Mouse (Mus musculus): ENCODE measurements around the gene Mas1. TPM values are rescaled to one million over a fixed set of nuclear protein-coding genes. Genes with fewer than 3 reads are reported as not detected.
"Not testable (repeated sequence)": the region's sequence is repeated elsewhere in the genome, so short reads cannot be mapped to it uniquely, and the experiment has no call there.

Gene Mas1
- polyA plus RNA-seq, 1 experiment from 2014 or later, result 0.28 TPM

DNA sequence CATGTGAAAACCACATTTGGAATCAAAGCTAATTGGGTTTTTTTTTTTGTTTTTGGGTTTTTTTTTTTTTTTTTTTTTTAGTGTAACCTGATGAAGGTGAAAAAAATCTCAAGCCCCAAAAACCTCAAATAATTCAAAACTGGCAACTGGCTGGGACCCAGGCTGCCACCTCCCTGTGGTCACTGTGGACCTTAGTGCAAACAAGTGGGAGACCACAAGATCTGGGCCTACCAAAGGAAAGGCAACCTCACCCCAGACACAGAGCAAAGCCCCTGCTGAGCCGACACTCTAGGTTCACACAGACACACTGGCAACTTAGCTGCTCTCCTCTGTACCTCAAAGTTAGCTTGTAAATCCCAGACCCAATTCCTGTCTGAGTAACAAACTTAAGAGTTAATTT, 36.4 kb upstream of the Mas1 start:
- no peak overlapping the region for H3K9ac ChIP-seq (replicated peaks; ENCODE audit: low read depth, low read length)
- no peak overlapping the region for H3K4me2 ChIP-seq (ENCODE audit: low read depth, low read length)
- H3K27me3 ChIP-seq (ENCODE audit: control insufficient read depth, insufficient read depth, low read length), result no peaks in the 10 kb centered on the region
- WGBS, result 77% methylated on average over 1 of the region's 1 CpGs
- H3K4me1 ChIP-seq (ENCODE audit: control insufficient read depth, insufficient read depth, low read length), result no peaks in the 10 kb centered on the region
- 0 out of 2 replicates have a peak, but pooled peaks cover 6% of the 10 kb centered on the region for H3K36me3 ChIP-seq (ENCODE audit: control insufficient read depth, insufficient read depth, low read length)
- ATAC-seq (ENCODE audit: low read depth), result no peak
- no peak overlapping the region for H3K4me3 ChIP-seq (ENCODE audit: low read depth, low read length)
- H3K9me3 ChIP-seq (ENCODE audit: control insufficient read depth, low read length), result no peaks in the 10 kb centered on the region
- H3K27ac ChIP-seq (ENCODE audit: low read depth, low read length), result no peak overlapping the region

DNA sequence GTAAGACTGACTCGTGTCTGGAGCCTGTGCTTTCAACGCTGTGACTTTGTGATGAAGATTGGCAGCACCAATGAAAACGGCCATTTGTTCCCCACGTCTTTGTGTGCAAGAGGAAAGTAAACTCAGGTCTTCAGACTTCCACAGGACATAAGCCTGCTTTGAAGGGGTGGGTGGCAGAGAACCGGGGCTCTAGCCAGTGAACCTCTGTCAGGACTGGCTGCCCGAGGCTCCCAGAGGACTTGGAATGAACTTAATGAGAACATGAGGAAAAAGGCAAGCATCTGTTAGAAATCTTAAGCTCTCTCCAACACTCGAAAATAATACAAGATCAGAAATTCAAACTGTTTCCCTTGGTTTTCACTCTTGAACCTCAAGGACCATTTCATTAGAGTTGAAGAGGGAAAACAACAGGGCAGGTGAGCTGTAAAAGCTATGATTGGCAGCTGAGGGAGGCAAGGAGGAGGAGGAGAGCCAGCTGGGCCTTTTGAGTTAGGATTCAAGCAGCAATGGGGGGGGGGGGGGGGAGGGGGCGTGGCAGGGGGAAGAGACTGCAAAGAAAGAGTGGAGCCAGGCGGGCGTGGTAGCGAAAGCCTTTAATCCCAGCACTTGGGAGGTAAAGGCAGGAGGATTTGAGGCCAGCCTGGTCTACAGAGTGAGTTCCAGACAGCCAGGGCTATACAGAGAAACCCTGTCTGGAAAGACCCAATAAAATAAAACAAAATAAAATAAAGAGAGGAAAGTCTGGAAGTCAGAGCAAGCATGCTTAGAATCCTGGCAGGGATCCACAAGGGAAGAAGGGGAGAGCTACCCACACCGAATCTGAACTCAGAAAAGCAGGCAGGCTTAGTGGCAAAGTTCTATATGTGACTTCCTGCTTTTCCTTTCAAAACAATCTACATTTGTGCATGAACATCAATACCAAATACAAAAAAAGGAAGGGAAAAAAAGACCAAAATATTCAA, 35.7 kb upstream of the Mas1 start:
- no peaks in the 10 kb centered on the region for H3K27me3 ChIP-seq (ENCODE audit: control insufficient read depth, insufficient read depth, low read length)
- H3K36me3 ChIP-seq (ENCODE audit: control insufficient read depth, insufficient read depth, low read length), result 0 out of 2 replicates have a peak, but pooled peaks cover 6% of the 10 kb centered on the region
- H3K27ac ChIP-seq (ENCODE audit: low read depth, low read length), result no peak overlapping the region
- no peaks in the 10 kb centered on the region for H3K9me3 ChIP-seq (ENCODE audit: control insufficient read depth, low read length)
- WGBS, result 40% methylated on average over 11 of the region's 12 CpGs
- ATAC-seq (ENCODE audit: low read depth), result no peak
- no peak overlapping the region for H3K9ac ChIP-seq (replicated peaks; ENCODE audit: low read depth, low read length)
- H3K4me1 ChIP-seq (ENCODE audit: control insufficient read depth, insufficient read depth, low read length), result no peaks in the 10 kb centered on the region
- H3K4me2 ChIP-seq (ENCODE audit: low read depth, low read length), result no peak overlapping the region
- no peak overlapping the region for H3K4me3 ChIP-seq (ENCODE audit: low read depth, low read length)

DNA sequence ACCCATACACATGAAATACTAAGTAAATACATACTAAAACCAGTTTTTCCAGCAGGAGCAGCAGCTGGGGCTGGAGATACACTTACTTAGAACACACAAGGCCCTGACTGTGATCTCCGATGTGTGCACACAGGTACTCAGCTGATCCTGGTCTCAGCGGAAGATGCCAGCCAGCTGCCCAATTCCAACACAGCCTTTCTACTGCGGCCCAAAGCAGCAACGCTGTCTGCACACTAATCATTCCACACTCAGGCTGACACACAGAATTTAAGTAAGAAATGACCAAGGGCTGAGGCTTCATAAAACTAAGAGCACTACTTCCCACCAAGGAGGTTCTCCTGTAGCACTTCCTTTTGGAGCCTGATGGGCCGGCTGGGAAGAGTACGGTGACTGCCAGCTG, 34.3 kb upstream of the Mas1 start:
- Histone ChIP-seq H3K9ac (replicated peaks; ENCODE audit: low read depth, low read length) (no peak overlapping the region), H3K4me1 (ENCODE audit: control insufficient read depth, insufficient read depth, low read length) (no peaks in the 10 kb centered on the region), H3K27me3 (ENCODE audit: control insufficient read depth, insufficient read depth, low read length) (no peaks in the 10 kb centered on the region), H3K9me3 (ENCODE audit: control insufficient read depth, low read length) (no peaks in the 10 kb centered on the region), H3K4me3 (ENCODE audit: low read depth, low read length) (no peak overlapping the region), H3K36me3 (ENCODE audit: control insufficient read depth, insufficient read depth, low read length) (0 out of 2 replicates have a peak, but pooled peaks cover 6% of the 10 kb centered on the region), H3K27ac (ENCODE audit: low read depth, low read length) (no peak overlapping the region), H3K4me2 (ENCODE audit: low read depth, low read length) (no peak overlapping the region)
- no peak for ATAC-seq (ENCODE audit: low read depth)
- 96% methylated on average over 6 of the region's 6 CpGs for WGBS

DNA sequence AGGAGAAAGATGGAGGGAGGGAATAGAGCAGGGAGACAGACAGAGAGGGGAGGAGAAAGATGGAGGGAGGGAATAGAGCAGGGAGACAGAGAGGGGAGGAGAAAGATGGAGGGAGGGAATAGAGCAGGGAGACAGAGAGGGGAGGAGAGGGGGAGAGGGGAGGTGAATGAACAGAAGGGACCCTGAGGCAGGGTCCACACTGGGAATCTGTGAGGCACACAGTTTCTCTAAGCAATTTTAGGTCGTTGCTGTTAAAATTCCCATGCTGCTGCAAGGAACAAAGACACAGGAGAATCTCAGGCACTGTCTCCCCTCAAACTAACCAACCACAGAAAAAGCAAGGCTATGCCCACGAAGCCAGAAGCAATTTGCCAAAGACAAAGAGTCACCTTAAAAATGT, 30.7 kb upstream of the Mas1 start:
- not testable (repeated sequence) for H3K4me3 ChIP-seq (ENCODE audit: low read depth, low read length); H3K9ac ChIP-seq (replicated peaks; ENCODE audit: low read depth, low read length); H3K36me3 ChIP-seq (ENCODE audit: control insufficient read depth, insufficient read depth, low read length); H3K27ac ChIP-seq (ENCODE audit: low read depth, low read length); H3K9me3 ChIP-seq (ENCODE audit: control insufficient read depth, low read length); ATAC-seq (ENCODE audit: low read depth); H3K4me2 ChIP-seq (ENCODE audit: low read depth, low read length); H3K4me1 ChIP-seq (ENCODE audit: control insufficient read depth, insufficient read depth, low read length); H3K27me3 ChIP-seq (ENCODE audit: control insufficient read depth, insufficient read depth, low read length)
- WGBS, result 43% methylated on average over 2 of the region's 2 CpGs

DNA sequence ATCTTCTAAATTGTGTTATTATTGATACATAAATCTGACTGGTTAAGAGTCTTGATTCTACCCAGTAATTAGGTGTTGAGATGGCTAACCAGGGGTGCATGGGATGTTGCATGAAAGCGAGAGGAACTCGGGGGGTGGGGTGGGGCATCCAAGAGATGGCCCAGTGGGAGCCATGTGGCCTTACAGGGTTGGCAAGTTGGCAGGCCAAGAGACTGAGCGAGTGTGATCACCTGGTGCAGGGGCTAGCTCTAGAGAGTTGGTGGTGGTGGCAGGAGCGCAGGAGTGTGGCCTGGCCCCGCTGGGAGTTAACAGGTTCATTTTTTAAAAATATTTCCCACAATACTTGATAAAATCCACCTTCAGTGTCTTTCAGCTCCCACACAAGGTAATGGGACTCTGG, 29.7 kb upstream of the Mas1 start:
- 92% methylated on average over 5 of the region's 5 CpGs for WGBS
- Histone ChIP-seq H3K4me2 (ENCODE audit: low read depth, low read length) (no peak overlapping the region), H3K9me3 (ENCODE audit: control insufficient read depth, low read length) (no peaks in the 10 kb centered on the region), H3K36me3 (ENCODE audit: control insufficient read depth, insufficient read depth, low read length) (no peaks in the 10 kb centered on the region), H3K27ac (ENCODE audit: low read depth, low read length) (no peak overlapping the region), H3K4me3 (ENCODE audit: low read depth, low read length) (no peak overlapping the region), H3K4me1 (ENCODE audit: control insufficient read depth, insufficient read depth, low read length) (no peaks in the 10 kb centered on the region), H3K27me3 (ENCODE audit: control insufficient read depth, insufficient read depth, low read length) (no peaks in the 10 kb centered on the region), H3K9ac (replicated peaks; ENCODE audit: low read depth, low read length) (no peak overlapping the region)
- ATAC-seq (ENCODE audit: low read depth), result peak; percentile 38; the same call in 1 of the 2 replicates

DNA sequence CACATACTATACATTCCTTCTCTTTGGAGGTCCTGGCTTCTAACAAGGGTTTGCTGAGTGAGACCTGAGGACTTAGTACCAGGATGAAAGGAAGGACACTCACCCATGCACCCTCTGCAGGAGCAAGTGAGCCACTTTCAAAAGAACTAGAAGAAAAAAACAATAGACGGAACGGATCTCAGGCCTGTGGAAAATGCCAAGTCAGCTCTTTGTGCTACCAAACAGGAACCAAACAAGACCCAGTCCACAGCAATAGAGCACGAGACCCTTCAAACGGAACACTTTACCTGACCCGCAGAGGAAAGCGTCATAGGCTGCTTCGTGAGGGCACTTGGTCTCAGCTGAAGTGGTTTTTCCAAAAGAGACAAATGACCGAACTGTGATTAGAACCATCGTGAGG, 24.1 kb upstream of the Mas1 start:
- no peak overlapping the region for H3K4me3 ChIP-seq (ENCODE audit: low read depth, low read length)
- ATAC-seq (ENCODE audit: low read depth), result no peak
- H3K27me3 ChIP-seq (ENCODE audit: control insufficient read depth, insufficient read depth, low read length), result no peaks in the 10 kb centered on the region
- no peak overlapping the region for H3K4me2 ChIP-seq (ENCODE audit: low read depth, low read length)
- no peak overlapping the region for H3K27ac ChIP-seq (ENCODE audit: low read depth, low read length)
- 0 out of 2 replicates have a peak, but pooled peaks cover 4% of the 10 kb centered on the region for H3K36me3 ChIP-seq (ENCODE audit: control insufficient read depth, insufficient read depth, low read length)
- no peak overlapping the region for H3K9ac ChIP-seq (replicated peaks; ENCODE audit: low read depth, low read length)
- H3K9me3 ChIP-seq (ENCODE audit: control insufficient read depth, low read length), result no peaks in the 10 kb centered on the region
- WGBS, result 91% methylated on average over 9 of the region's 9 CpGs
- H3K4me1 ChIP-seq (ENCODE audit: control insufficient read depth, insufficient read depth, low read length), result no peaks in the 10 kb centered on the region

DNA sequence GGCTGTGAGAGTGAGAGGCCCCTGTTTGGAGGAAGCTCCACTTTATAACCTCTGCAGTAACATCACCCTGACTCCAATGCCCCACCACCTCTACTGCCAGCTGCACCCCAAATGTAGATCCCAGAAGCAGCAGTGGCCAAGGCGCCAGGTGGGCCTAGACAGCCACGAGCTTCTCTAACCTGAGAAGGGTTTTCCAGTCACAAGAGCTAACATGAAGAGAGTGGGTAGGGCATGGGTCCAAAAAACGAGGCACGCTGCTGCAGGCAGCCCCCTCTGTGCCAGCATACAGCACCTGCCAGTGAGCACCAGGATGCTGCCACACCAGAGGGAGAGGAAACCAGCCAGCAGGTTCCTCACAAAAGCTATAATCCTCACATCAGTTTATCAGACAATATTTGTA, 23.1 kb upstream of the Mas1 start:
- Histone ChIP-seq H3K4me1 (ENCODE audit: control insufficient read depth, insufficient read depth, low read length) (no peaks in the 10 kb centered on the region), H3K4me2 (ENCODE audit: low read depth, low read length) (no peak overlapping the region), H3K36me3 (ENCODE audit: control insufficient read depth, insufficient read depth, low read length) (0 out of 2 replicates have a peak, but pooled peaks cover 4% of the 10 kb centered on the region), H3K9me3 (ENCODE audit: control insufficient read depth, low read length) (no peaks in the 10 kb centered on the region), H3K9ac (replicated peaks; ENCODE audit: low read depth, low read length) (no peak overlapping the region), H3K27me3 (ENCODE audit: control insufficient read depth, insufficient read depth, low read length) (no peaks in the 10 kb centered on the region), H3K4me3 (ENCODE audit: low read depth, low read length) (no peak overlapping the region), H3K27ac (ENCODE audit: low read depth, low read length) (no peak overlapping the region)
- no peak for ATAC-seq (ENCODE audit: low read depth)
- 91% methylated on average over 4 of the region's 4 CpGs for WGBS

DNA sequence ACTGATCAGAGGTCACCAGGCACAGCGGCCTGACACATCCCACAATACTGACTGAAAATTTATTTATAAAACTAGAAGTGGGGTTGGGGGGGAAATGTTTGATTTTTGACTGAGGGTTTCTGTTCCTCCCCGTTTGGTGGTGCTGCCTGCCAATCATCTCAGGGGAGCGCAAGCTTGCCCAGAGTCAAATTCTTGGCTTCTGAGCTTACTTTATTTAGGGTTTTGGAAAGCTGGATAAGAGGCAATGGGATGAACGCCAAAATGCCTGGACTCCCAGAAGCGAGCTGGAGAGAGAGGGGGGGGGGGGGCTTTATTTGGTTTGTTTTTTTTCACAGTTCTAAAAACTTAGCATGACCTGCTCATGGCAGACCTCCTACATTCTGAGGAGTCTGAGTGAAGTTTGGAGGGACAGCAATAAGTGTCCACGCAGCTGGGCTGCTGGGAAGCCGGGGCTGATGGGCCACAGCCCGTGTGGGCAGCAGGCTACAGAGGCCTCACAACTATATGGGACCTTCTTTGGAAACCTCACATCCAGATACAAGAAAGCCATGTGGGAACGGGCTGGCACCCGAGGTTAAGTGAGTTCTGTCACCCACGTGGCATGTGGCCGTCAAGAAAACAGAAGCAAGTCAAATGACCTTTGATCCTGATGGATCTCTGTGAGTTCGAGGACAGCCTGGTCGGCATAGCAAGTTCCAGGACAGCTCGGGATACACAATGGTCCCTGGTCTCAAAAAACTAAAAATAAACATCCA, 19.3 kb upstream of the Mas1 start:
- Histone ChIP-seq H3K4me2 (ENCODE audit: low read depth, low read length) (no peak overlapping the region), H3K27me3 (ENCODE audit: control insufficient read depth, insufficient read depth, low read length) (no peaks in the 10 kb centered on the region), H3K4me3 (ENCODE audit: low read depth, low read length) (no peak overlapping the region), H3K9ac (replicated peaks; ENCODE audit: low read depth, low read length) (no peak overlapping the region), H3K4me1 (ENCODE audit: control insufficient read depth, insufficient read depth, low read length) (no peaks in the 10 kb centered on the region), H3K27ac (ENCODE audit: low read depth, low read length) (no peak overlapping the region), H3K36me3 (ENCODE audit: control insufficient read depth, insufficient read depth, low read length) (0 out of 2 replicates have a peak, but pooled peaks cover 4% of the 10 kb centered on the region), H3K9me3 (ENCODE audit: control insufficient read depth, low read length) (no peaks in the 10 kb centered on the region)
- 80% methylated on average over 15 of the region's 15 CpGs for WGBS
- ATAC-seq (ENCODE audit: low read depth), result no peak

DNA sequence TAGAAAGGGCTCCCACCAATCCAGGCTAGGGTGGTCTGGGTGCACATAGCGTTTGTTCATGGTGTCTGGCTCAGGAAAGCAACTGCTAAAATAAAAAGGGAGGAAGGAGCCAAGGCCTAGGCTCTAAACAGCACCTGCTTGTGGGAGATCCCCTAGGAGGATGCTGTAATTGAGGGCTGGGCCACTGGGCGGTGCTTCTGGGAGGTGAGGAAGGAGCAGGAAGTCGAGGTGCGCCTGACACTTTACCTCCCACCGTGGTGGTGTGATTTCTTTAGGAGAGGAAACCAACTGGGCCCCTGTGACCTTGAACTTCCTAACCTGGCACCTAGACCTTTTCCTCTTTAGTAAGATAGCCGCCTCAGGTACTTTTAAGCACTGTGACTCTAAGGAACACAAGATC, 18.7 kb upstream of the Mas1 start:
- Histone ChIP-seq H3K4me2 (ENCODE audit: low read depth, low read length) (no peak overlapping the region), H3K9me3 (ENCODE audit: control insufficient read depth, low read length) (no peaks in the 10 kb centered on the region), H3K9ac (replicated peaks; ENCODE audit: low read depth, low read length) (no peak overlapping the region), H3K36me3 (ENCODE audit: control insufficient read depth, insufficient read depth, low read length) (0 out of 2 replicates have a peak, but pooled peaks cover 1% of the 10 kb centered on the region), H3K27me3 (ENCODE audit: control insufficient read depth, insufficient read depth, low read length) (no peaks in the 10 kb centered on the region), H3K4me3 (ENCODE audit: low read depth, low read length) (no peak overlapping the region), H3K27ac (ENCODE audit: low read depth, low read length) (no peak overlapping the region), H3K4me1 (ENCODE audit: control insufficient read depth, insufficient read depth, low read length) (no peaks in the 10 kb centered on the region)
- ATAC-seq (ENCODE audit: low read depth), result no peak
- WGBS, result 33% methylated on average over 6 of the region's 6 CpGs
